Mouse (Mus musculus): ENCODE measurements around the gene Eprs. TPM values are rescaled to one million over a fixed set of nuclear protein-coding genes. Genes with fewer than 3 reads are reported as not detected.

Gene Eprs
- polyA plus RNA-seq, 1 experiment = 35.6 TPM

DNA sequence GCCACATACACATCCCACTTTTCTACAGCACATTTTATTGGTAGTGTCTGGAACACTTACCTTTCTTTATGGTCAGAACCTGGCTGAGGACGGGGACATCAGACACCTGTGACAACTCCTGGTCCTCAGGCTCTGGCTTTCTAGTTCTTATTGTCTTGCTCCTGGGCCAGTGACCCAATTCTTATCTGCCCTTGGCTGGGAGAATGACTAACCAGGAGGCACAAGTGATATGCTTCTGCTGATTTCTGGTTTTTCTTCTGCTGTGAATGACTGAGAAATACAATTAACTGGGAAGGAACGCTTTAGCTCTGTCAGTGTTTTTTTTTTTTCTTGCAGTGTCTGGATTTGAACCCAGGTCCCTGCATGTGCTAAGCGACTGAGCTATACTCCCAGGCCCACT lies 88.7 kb downstream of the Eprs start:
- Histone ChIP-seq H3K4me3 (ENCODE audit: insufficient read depth, low read depth, low read length) (no peak overlapping the region), H3K4me1 (ENCODE audit: control insufficient read depth, insufficient read depth, insufficient read length, low read length) (peaks cover 4% of the 10 kb centered on the region), H3K27ac (replicated peaks; ENCODE audit: low read depth, low read length) (no peak overlapping the region)

DNA sequence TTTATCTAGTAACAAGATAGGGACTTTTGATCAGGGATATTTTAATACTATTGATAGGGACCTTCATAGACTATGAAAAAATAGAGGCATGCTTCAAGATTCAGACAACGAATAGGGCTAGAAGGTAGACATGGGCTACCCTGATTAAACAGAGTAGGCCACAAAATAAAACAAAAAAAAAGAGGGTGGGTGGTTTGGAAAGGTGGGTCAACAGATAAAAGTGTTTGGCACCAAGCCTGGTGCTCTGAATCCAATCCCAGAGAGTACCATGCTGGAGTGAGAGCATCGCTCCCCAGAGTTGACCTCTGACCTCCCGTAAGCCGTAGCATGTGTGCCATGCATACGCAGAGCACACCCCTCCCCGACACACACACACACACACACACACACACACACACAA lies 89.6 kb downstream of the Eprs start:
- peaks cover 4% of the 10 kb centered on the region for H3K4me1 ChIP-seq (ENCODE audit: control insufficient read depth, insufficient read depth, insufficient read length, low read length)
- H3K4me3 ChIP-seq (ENCODE audit: insufficient read depth, low read depth, low read length) = no peak overlapping the region
- no peak overlapping the region for H3K27ac ChIP-seq (replicated peaks; ENCODE audit: low read depth, low read length)

DNA sequence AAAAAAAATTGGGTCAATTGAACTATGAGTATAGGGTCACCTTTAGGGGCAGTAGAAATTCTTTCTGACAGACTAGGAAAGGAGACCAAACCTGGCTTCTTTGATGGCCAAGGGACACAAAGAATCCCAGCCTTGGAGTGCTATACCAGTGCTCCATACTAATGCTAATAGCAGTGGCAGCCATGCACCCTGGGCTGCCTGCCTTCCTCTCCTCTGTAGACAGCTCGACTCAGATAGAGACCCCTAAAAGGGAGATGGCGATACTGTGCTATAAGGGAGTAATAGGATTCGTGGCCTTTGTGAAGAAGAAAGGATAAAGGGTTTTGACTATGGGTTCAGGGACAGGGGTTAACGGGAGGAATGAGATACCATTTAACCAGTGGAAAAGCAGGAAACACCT lies 91.3 kb downstream of the Eprs start:
- no peak overlapping the region for H3K27ac ChIP-seq (replicated peaks; ENCODE audit: low read depth, low read length)
- H3K4me1 ChIP-seq (ENCODE audit: control insufficient read depth, insufficient read depth, insufficient read length, low read length) = peaks cover 4% of the 10 kb centered on the region
- no peak overlapping the region for H3K4me3 ChIP-seq (ENCODE audit: insufficient read depth, low read depth, low read length)

DNA sequence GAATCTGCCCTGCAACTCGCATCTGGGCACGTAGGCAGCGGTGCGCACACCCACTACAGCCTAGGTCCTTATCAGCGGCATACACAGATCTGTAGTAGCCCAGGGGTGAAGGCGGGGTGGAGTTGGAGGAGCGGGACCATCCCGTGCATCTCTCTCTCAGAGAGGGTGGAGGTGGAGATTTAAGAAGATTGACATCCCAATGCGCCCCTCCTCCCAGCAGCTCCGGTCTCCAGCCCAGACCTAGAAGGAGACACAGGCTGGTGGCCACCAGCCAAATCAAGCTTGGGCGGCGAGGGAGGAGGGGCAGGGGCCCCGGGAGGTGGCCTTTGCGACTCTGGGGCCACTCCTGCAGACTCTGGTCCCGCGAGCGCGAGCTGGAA lies 91.7 kb downstream of the Eprs start, which contains the start of gene Slc30a10:
Gene Slc30a10 (plus strand): TSS at position 274 of the 380 bp plus-strand sequence.
- Histone ChIP-seq H3K4me3 (ENCODE audit: insufficient read depth, low read depth, low read length) (peak within 1 kb of the TSS; percentile 21), H3K27ac (replicated peaks; ENCODE audit: low read depth, low read length) (no peak within 1 kb of the TSS), H3K4me1 (ENCODE audit: control insufficient read depth, insufficient read depth, insufficient read length, low read length) (peaks cover 4% of the 10 kb centered on the region)

DNA sequence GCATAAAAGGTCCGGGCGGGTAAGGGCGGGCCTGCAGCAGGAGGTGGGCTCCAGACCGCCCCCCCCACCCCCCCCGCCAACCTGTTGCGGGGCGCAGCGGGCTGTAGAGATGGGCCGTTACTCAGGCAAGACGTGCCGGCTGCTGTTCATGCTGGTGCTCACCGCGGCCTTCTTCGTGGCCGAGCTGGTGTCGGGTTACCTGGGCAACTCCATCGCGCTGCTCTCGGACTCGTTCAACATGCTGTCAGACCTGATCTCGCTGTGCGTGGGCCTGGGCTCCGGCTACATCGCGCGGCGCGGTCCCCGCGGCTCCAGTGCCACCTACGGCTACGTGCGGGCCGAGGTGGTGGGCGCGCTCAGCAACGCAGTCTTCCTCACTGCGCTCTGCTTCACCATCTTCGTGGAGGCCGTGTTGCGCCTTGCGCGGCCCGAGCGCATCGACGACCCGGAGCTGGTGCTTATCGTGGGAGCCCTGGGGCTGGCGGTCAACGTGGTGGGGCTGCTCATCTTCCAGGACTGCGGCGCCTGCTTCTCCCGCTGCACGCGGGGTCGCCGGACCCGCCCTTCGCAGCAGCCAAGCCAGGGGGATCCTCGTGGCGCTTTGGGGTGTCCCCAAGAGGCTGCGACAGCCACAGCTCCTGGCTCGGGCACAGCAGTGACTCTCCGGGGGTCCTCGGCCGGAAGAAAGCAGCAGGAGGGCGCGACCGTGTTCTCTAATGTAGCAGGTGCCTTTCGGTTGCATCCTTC lies 92.3 kb downstream of the Eprs start:
- Histone ChIP-seq H3K27ac (replicated peaks; ENCODE audit: low read depth, low read length) (no peak overlapping the region), H3K4me1 (ENCODE audit: control insufficient read depth, insufficient read depth, insufficient read length, low read length) (peaks cover 4% of the 10 kb centered on the region), H3K4me3 (ENCODE audit: insufficient read depth, low read depth, low read length) (peak overlapping the region; percentile 21)

DNA sequence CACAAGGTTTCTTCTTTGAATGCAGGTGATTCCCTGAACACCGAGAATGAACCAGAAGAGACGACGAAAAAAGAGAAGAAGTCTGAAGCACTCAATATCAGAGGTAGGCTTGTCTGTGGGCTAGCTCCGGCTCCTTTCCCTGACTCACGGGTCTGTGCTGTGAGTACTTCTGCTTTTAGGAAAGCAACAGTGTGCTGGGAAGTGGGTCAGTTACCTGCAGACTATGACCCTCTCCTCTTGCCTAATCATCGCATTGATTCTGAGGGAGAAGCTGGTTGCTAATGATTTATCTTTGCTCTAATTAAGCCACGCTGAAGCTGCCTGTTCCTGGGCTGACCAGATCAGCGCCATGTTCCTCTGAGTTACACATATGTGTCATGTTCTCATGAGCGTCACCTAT lies 93.5 kb downstream of the Eprs start:
- H3K4me3 ChIP-seq (ENCODE audit: insufficient read depth, low read depth, low read length) = no peak overlapping the region
- H3K27ac ChIP-seq (replicated peaks; ENCODE audit: low read depth, low read length) = no peak overlapping the region
- peaks cover 4% of the 10 kb centered on the region for H3K4me1 ChIP-seq (ENCODE audit: control insufficient read depth, insufficient read depth, insufficient read length, low read length)

DNA sequence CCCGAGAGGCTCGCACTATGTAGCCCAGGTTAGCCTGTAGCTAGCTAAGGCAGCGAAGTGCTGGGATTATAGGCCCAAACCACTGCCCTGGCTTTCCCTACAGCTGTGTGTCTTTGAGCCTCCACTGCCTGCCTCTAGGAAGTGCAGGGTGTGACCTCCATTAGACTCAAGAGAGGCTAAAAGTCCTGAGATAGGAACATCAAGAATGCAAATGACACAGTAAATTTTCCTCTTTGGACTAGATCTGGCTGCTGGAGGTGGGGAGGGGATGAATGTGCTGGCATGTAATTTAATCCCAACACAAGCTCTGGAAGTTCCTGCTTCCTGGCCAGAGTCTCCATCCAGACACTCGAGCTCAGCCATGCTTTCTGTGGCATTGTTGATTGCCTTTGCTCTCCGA lies 97.3 kb downstream of the Eprs start:
- Histone ChIP-seq H3K4me3 (ENCODE audit: insufficient read depth, low read depth, low read length) (no peak overlapping the region), H3K4me1 (ENCODE audit: control insufficient read depth, insufficient read depth, insufficient read length, low read length) (peaks cover 2% of the 10 kb centered on the region), H3K27ac (replicated peaks; ENCODE audit: low read depth, low read length) (no peak overlapping the region)

DNA sequence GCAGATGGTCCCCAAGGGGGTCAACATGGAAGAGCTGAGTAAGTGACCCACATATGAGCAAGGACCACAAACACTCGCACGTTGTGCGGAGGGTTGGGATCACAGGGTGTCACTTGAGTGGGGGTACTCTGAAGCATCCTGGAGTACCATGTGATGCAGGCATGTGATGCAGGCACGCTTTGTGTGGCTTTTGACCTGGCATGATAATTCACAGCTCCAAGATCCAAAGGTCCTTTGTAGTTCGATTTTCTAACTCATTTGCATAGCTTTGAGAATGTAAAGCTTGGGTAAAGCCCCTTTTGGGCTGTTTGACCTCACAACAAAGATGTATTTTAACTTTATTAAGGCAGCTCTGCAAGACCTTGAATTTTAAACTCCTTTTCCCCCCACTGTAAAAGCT lies 100.0 kb downstream of the Eprs start:
- no peak overlapping the region for H3K4me3 ChIP-seq (ENCODE audit: insufficient read depth, low read depth, low read length)
- no peaks in the 10 kb centered on the region for H3K4me1 ChIP-seq (ENCODE audit: control insufficient read depth, insufficient read depth, insufficient read length, low read length)
- no peak overlapping the region for H3K27ac ChIP-seq (replicated peaks; ENCODE audit: low read depth, low read length)

DNA sequence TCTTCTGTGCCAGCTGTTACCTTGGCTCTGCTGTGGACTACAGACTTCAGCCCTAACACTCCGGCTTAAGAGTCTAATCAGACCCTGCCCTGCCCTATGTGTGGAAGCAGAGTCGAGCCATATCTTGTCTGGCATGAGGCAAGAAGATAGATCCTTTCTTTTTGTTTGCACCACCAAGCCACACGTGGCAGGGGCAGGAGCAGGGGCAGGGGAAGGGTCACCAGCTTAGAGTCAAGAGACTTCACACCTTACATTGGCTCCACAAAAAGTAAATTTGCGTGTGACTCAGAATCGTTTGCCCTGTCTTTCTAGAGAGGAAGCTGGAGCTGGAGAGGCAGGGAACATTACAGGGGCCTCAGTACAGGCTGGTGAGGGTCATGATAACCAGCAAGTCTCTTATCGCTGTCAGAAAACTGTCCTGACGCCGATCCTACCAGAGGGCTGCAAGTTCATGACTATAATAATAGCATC lies 106.7 kb downstream of the Eprs start:
- H3K4me3 ChIP-seq (ENCODE audit: insufficient read depth, low read depth, low read length) = no peak overlapping the region
- H3K4me1 ChIP-seq (ENCODE audit: control insufficient read depth, insufficient read depth, insufficient read length, low read length) = no peaks in the 10 kb centered on the region
- no peak overlapping the region for H3K27ac ChIP-seq (replicated peaks; ENCODE audit: low read depth, low read length)

DNA sequence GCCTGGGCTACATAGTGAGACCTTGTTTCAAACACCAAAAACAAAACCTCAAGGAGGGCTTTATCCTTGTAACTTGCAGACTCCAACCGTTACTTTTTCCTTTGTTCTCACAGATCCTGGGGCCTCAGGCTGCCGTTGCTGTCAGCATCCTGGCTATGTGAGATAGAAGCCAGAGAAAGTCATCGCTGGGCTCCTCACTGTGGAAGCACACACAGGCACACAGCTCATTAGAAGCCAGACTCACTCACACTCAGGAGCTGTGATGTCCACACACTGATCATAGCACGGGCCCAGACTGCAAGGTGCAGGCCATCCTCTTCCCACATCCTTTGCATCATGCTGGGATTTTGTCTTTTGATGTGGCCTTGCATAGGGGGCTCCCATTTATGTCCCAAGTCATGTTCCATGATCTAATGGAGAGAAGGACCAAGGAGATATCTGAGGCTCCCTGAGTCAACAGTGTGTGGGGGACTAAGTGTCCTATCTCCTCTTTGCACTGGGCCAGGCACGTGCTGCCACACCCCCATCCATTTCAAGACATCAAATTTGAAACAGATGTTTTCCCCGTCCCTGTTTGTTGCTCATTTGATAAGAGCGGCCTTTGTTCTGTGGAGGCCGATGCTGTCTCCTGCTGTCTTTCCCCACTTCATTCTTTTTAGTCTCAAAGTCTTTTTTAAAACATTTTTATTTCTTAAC lies 109.3 kb downstream of the Eprs start:
- H3K4me1 ChIP-seq (ENCODE audit: control insufficient read depth, insufficient read depth, insufficient read length, low read length) = no peaks in the 10 kb centered on the region
- no peak overlapping the region for H3K4me3 ChIP-seq (ENCODE audit: insufficient read depth, low read depth, low read length)
- H3K27ac ChIP-seq (replicated peaks; ENCODE audit: low read depth, low read length) = no peak overlapping the region

DNA sequence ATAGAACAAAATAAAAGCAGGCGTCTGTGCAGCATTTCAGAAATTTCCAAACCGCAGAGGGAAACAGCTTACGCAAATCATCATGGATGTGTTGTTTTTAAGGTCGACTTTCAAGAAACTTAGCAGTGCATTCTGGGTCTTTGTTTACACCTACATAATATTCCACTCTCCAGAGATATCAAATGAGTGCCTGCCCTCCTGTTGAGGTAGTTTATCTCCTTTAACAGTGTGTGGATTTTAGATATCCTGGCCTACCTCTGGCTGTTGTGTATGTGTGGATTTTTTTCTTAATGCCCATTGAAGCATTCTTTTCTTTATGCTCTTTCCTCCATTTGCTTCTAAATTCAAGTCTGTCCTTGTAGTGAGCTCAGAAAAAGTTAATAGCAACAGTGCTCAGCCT lies 109.9 kb downstream of the Eprs start:
- Histone ChIP-seq H3K4me1 (ENCODE audit: control insufficient read depth, insufficient read depth, insufficient read length, low read length) (no peaks in the 10 kb centered on the region), H3K27ac (replicated peaks; ENCODE audit: low read depth, low read length) (no peak overlapping the region), H3K4me3 (ENCODE audit: insufficient read depth, low read depth, low read length) (no peak overlapping the region)

DNA sequence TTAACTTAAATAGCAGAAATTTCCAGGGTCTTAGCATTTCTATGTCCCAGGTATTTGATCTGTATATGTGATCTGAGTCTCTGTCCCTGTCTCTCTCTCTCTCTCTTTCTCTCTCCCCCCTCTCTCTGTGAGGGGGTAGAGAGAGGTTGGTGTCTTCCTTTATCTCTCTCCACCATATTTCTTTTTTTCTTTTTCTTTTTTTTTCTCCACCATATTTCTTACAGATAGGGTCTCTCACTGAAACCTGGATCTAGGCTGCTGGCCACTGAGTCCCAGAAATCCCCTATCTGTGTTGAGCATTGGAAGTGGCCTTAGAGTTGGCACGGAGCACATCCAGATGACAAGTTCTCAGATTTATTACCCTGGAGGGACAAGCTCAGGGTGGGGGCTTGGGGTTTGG lies 110.6 kb downstream of the Eprs start:
- Histone ChIP-seq H3K27ac (replicated peaks; ENCODE audit: low read depth, low read length) (no peak overlapping the region), H3K4me1 (ENCODE audit: control insufficient read depth, insufficient read depth, insufficient read length, low read length) (no peaks in the 10 kb centered on the region), H3K4me3 (ENCODE audit: insufficient read depth, low read depth, low read length) (no peak overlapping the region)

Other genes with a start within 250 kb of the Eprs start
- 13.0 and 13.5 TPM in 2 replicates for gene Rab3gap2, start 158.9 kb upstream of the Eprs start, polyA plus RNA-seq (2012; ENCODE audit: insufficient read depth, insufficient read length, missing spikeins)
- gene Iars2, start 33.6 kb upstream of the Eprs start, polyA plus RNA-seq (2012; ENCODE audit: insufficient read depth, insufficient read length, missing spikeins) = 71.9 and 72.7 TPM in 2 replicates
- gene Bpnt1, start 30.9 kb upstream of the Eprs start, polyA plus RNA-seq (2012; ENCODE audit: insufficient read depth, insufficient read length, missing spikeins) = 79.7 TPM in 2 replicates
- not detected in 2 replicates for gene Slc30a10, start 91.8 kb downstream of the Eprs start, polyA plus RNA-seq (2012; ENCODE audit: insufficient read depth, insufficient read length, missing spikeins)